Mouse (Mus musculus) embryonic fibroblast, embryonic 13.5 days (primary cell): ENCODE measurements around the gene Atp13a4.

ENCODE experiments used
- CTCF ChIP-seq: IDR thresholded peaks from 2 replicates; pipeline ENCODE4 v1.5.1; 2011; ENCODE audit warnings: mild to moderate bottlenecking, control low read depth, low read length, moderate library complexity, borderline replicate concordance; ENCODE audit not compliant: insufficient read depth
- POLR2A ChIP-seq: IDR thresholded peaks from 2 replicates; pipeline ENCODE4 v1.6.1; 2011; ENCODE audit warnings: low read depth, mild to moderate bottlenecking, control low read depth, low read length, moderate library complexity

DNA sequence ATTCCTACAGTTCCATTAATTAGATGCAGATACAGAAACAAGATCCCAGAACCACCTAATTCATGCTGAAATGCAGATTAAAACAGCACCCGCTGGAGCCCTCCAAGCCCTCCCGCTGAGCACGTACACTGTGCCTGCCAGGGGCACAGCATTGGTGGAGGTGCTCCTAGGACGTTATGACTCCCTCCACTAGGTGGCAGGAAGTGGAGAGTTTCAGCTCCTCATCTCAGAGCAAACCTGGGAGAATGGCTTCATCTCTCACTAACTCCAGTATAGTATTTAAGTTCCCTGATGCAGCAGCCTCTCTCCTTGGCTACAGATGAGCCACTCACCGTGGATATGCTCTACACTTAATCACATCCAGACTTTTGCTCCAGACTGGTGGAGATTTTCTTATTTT is 110.0 kb downstream of the Atp13a4 start:
- TF ChIP-seq CTCF (peak; percentile 61; the same call in 1 of the 2 replicates), POLR2A (no peak)
